Mouse (Mus musculus) mammary gland, adult 2 months (tissue): ENCODE measurements around the gene Muc15. TPM values are rescaled to one million over a fixed set of nuclear protein-coding genes. Genes with fewer than 3 reads are reported as not detected.

ENCODE experiments used
- polyA plus RNA-seq: library from polyadenylated mRNA; depleted of rRNA; stranded (reverse); fragments of >200 nt; gene quantifications from 2 replicates; pipeline ENCODE4 v1.2.3, GENCODE M21; 2012; ENCODE audit warnings: low replicate concordance; rRNA removed

Muc15 gene
- polyA plus RNA-seq = 1.4 and 6.7 TPM in 2 replicates

DNA sequence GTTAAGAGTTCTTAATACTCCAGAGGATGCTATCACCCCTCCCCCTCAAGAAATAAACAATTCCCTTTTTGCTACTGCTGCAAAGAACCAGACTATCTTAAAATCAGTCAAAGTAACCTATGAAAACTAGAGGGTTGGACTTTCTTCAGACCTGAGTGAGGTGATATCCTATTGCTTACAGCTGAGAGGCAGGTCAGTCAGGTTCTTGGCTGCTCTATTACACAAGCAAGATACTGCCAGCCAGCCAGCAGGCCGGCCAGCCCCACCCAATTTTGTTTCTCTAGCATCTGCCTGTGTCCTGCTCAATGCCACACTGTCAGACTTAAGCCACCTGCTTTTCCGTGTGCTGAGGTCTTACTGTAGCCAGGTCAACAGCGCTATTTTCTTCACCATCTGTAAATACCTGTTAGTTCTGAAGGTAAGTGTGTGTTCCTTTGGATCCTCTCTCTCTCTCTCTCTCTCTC, at the start of gene Muc15:
TSS of gene Muc15 (plus strand) at position 51 of the 464 bp plus-strand sequence.

Other genes with a start within 250 kb of the Muc15 start
- gene Slc5a12, start 124.0 kb upstream of the Muc15 start, polyA plus RNA-seq = not detected in 2 replicates
- gene Ano3, start 229.6 kb downstream of the Muc15 start, polyA plus RNA-seq = 0.06 and 0.17 TPM in 2 replicates